Mouse (Mus musculus): Measurements from ENCODE around the gene Ptger2.

The Ptger2 gene

GRCm38 (mm10) chr14:44987674-44988355 is at the start of gene Ptger2:
Gene Ptger2, plus strand, starts transcription at chr14:44988195.
- peak; percentile 30 for DNase-seq

GRCm38 (mm10) chr14:44960746-44961145 is 27.2 kb upstream of the Ptger2 start:
- peak; percentile 30 for DNase-seq

- peak; percentile 80 for DNase-seq
Observed at GRCm38 (mm10) chr14:44977278-44977677, 10.7 kb upstream of the Ptger2 start.

- peak; percentile 57 for DNase-seq
Observed at GRCm38 (mm10) chr14:44979887-44980286, 8.1 kb upstream of the Ptger2 start.

- peak; percentile 81 for DNase-seq
Observed at GRCm38 (mm10) chr14:44981490-44981889, 6.5 kb upstream of the Ptger2 start.

- DNase-seq = no peak
Observed at GRCm38 (mm10) chr14:44984106-44984505, 3.9 kb upstream of the Ptger2 start.

GRCm38 (mm10) chr14:44986248-44986647 is 1.7 kb upstream of the Ptger2 start:
- peak; percentile 32 for DNase-seq

- peak; percentile 30 for DNase-seq
Observed at GRCm38 (mm10) chr14:44988456-44989016, 541 bp downstream of the Ptger2 start.

GRCm38 (mm10) chr14:44989017-44989721 is 1.2 kb downstream of the Ptger2 start:
- no peak for DNase-seq

GRCm38 (mm10) chr14:44989751-44990150 is 1.8 kb downstream of the Ptger2 start:
- no peak for DNase-seq

GRCm38 (mm10) chr14:44994337-44994736 is 6.3 kb downstream of the Ptger2 start:
- no peak for DNase-seq

- peak; percentile 29 for DNase-seq
Observed at GRCm38 (mm10) chr14:45000086-45000769, 12.2 kb downstream of the Ptger2 start.

- peak; percentile 59 for DNase-seq
Observed at GRCm38 (mm10) chr14:45005698-45006283, 17.8 kb downstream of the Ptger2 start.

- no peak for DNase-seq
Observed at GRCm38 (mm10) chr14:45009242-45009641, 21.2 kb downstream of the Ptger2 start.

GRCm38 (mm10) chr14:45011260-45011659 is 23.3 kb downstream of the Ptger2 start:
- no peak for DNase-seq

- no peak for DNase-seq
Observed at GRCm38 (mm10) chr14:45011671-45012070, 23.7 kb downstream of the Ptger2 start.

- no peak for DNase-seq
Observed at GRCm38 (mm10) chr14:45021551-45021950, 33.6 kb downstream of the Ptger2 start.

- DNase-seq = no peak
Observed at GRCm38 (mm10) chr14:45034293-45034692, 46.3 kb downstream of the Ptger2 start.

- no peak for DNase-seq
Observed at GRCm38 (mm10) chr14:45036579-45036978, 48.6 kb downstream of the Ptger2 start.

GRCm38 (mm10) chr14:45038052-45038451 is 50.1 kb downstream of the Ptger2 start:
- DNase-seq = peak; percentile 65

- no peak for DNase-seq
Observed at GRCm38 (mm10) chr14:45040851-45041475, 53.0 kb downstream of the Ptger2 start.

GRCm38 (mm10) chr14:45048128-45048527 is 60.1 kb downstream of the Ptger2 start:
- DNase-seq = no peak

Data from lung, postnatal 36 days (tissue).